Mouse (Mus musculus): ENCODE measurements around the gene Hist1h3h. TPM values are rescaled to one million over a fixed set of nuclear protein-coding genes. Genes with fewer than 3 reads are reported as not detected.
"Not testable (repeated sequence)": the region's sequence is repeated elsewhere in the genome, so short reads cannot be mapped to it uniquely, and the experiment has no call there.

Hist1h3h gene
- polyA plus RNA-seq, 2 experiments, result 18.4 to 34.5 TPM

GRCm38 (mm10) chr13:21734010-21734905, 16.8 kb downstream of the Hist1h3h start:
- Histone ChIP-seq H3K36me3 (ENCODE audit: control insufficient read depth, insufficient read depth, low read length) (no peaks in the 10 kb centered on the region), H3K9me3 (ENCODE audit: control insufficient read depth, low read length) (no peaks in the 10 kb centered on the region), H3K9ac (ENCODE audit: low read depth, low read length, severe bottlenecking) (peak overlapping the region; percentile 64), H3K27ac (replicated peaks; ENCODE audit: low read depth, low read length) (peak overlapping the region; percentile 97), H3K27me3 (ENCODE audit: control insufficient read depth, insufficient read depth, low read length) (no peaks in the 10 kb centered on the region), H3K4me1 (ENCODE audit: control insufficient read depth, insufficient read depth, low read length) (peaks cover 5% of the 10 kb centered on the region; the same call in 1 of the 2 replicates), H3K4me2 (replicated peaks; ENCODE audit: low read depth, low read length, severe bottlenecking) (peak overlapping the region; percentile 63), H3K4me3 (replicated peaks; ENCODE audit: low read length) (peak overlapping the region; percentile 49)
- no peak for TF ChIP-seq POLR2A (IDR thresholded peaks at IDR 0.05; ENCODE audit: borderline replicate concordance, extremely low read depth, insufficient read depth, insufficient read length)
- DNase-seq (ENCODE audit: low spot score) (peak; percentile 98), ATAC-seq (ENCODE audit: low FRiP score, low read depth) (peak; percentile 79)
- WGBS, result under 1% methylated on average over 21 of the region's 21 CpGs

- H3K9me3 ChIP-seq (ENCODE audit: control insufficient read depth, low read length); H3K27me3 ChIP-seq (ENCODE audit: control insufficient read depth, insufficient read depth, low read length); H3K4me1 ChIP-seq (ENCODE audit: control insufficient read depth, insufficient read depth, low read length); H3K36me3 ChIP-seq (ENCODE audit: control insufficient read depth, insufficient read depth, low read length): not testable (repeated sequence)
- WGBS, result under 1% methylated on average over 42 of the region's 56 CpGs
- TF ChIP-seq POLR2A (IDR thresholded peaks at IDR 0.05; ENCODE audit: borderline replicate concordance, extremely low read depth, insufficient read depth, insufficient read length), result peak; percentile 94; the same call in 1 of the 2 replicates
- peak within 1 kb of the TSS; percentile 63 for H3K4me2 ChIP-seq (replicated peaks; ENCODE audit: low read depth, low read length, severe bottlenecking)
- peak within 1 kb of the TSS; percentile 49 for H3K4me3 ChIP-seq (replicated peaks; ENCODE audit: low read length)
- peak within 1 kb of the TSS; percentile 64 for H3K9ac ChIP-seq (ENCODE audit: low read depth, low read length, severe bottlenecking)
- peak within 1 kb of the TSS; percentile 97 for H3K27ac ChIP-seq (replicated peaks; ENCODE audit: low read depth, low read length)
- ATAC-seq (ENCODE audit: low FRiP score, low read depth), result peak; percentile 92
- DNase-seq (ENCODE audit: low spot score), result peak; percentile 91
These were observed 17.7 kb downstream of the Hist1h3h start, which contains the start of gene Hist1h4j for GRCm38 (mm10) chr13:21734906-21735767. Gene Hist1h4j (plus strand): TSS chr13:21735064.

- H3K27me3 ChIP-seq (ENCODE audit: control insufficient read depth, insufficient read depth, low read length), result no peaks in the 10 kb centered on the region
- 90% methylated on average over 1 of the region's 1 CpGs for WGBS
- no peak for ATAC-seq (ENCODE audit: low FRiP score, low read depth)
- TF ChIP-seq POLR2A (IDR thresholded peaks at IDR 0.05; ENCODE audit: borderline replicate concordance, extremely low read depth, insufficient read depth, insufficient read length), result no peak
- no peak overlapping the region for H3K27ac ChIP-seq (replicated peaks; ENCODE audit: low read depth, low read length)
- H3K9ac ChIP-seq (ENCODE audit: low read depth, low read length, severe bottlenecking), result no peak overlapping the region
- no peak overlapping the region for H3K4me3 ChIP-seq (replicated peaks; ENCODE audit: low read length)
- H3K4me1 ChIP-seq (ENCODE audit: control insufficient read depth, insufficient read depth, low read length), result peaks cover 11% of the 10 kb centered on the region
- no peak for DNase-seq (ENCODE audit: low spot score)
- H3K9me3 ChIP-seq (ENCODE audit: control insufficient read depth, low read length), result no peaks in the 10 kb centered on the region
- no peak overlapping the region for H3K4me2 ChIP-seq (replicated peaks; ENCODE audit: low read depth, low read length, severe bottlenecking)
- no peaks in the 10 kb centered on the region for H3K36me3 ChIP-seq (ENCODE audit: control insufficient read depth, insufficient read depth, low read length)
These were observed 27.5 kb downstream of the Hist1h3h start for GRCm38 (mm10) chr13:21745006-21745405.

- peak; percentile 28; the same call in 1 of the 2 replicates for TF ChIP-seq POLR2A (IDR thresholded peaks at IDR 0.05; ENCODE audit: borderline replicate concordance, extremely low read depth, insufficient read depth, insufficient read length)
- Histone ChIP-seq H3K36me3 (ENCODE audit: control insufficient read depth, insufficient read depth, low read length) (no peaks in the 10 kb centered on the region), H3K27ac (replicated peaks; ENCODE audit: low read depth, low read length) (peak overlapping the region; percentile 94), H3K9ac (ENCODE audit: low read depth, low read length, severe bottlenecking) (peak overlapping the region; percentile 57), H3K27me3 (ENCODE audit: control insufficient read depth, insufficient read depth, low read length) (no peaks in the 10 kb centered on the region), H3K4me1 (ENCODE audit: control insufficient read depth, insufficient read depth, low read length) (peaks cover 20% of the 10 kb centered on the region), H3K4me2 (replicated peaks; ENCODE audit: low read depth, low read length, severe bottlenecking) (peak overlapping the region; percentile 83), H3K9me3 (ENCODE audit: control insufficient read depth, low read length) (no peaks in the 10 kb centered on the region), H3K4me3 (replicated peaks; ENCODE audit: low read length) (peak overlapping the region; percentile 52)
- ATAC-seq (ENCODE audit: low FRiP score, low read depth), result no peak
- DNase-seq (ENCODE audit: low spot score), result peak; percentile 60
- whole genome bisulfite sequencing, result 6% methylated on average over 5 of the region's 5 CpGs
These were observed 32.1 kb downstream of the Hist1h3h start for GRCm38 (mm10) chr13:21749387-21750158.

All from limb, embryonic 14.5 days (tissue).